Comparison of ENCODE assay signal across 8 mouse cellular contexts in genomic region chr3:52257782-52258441, GRCm38 (mm10). TPM values are rescaled to one million over a fixed set of nuclear protein-coding genes. Genes with fewer than 3 reads are reported as not detected.
A peak's percentile ranks its signal among the peaks of the same experiment; 100 is the strongest.
DNase-seq lines count a peak whose midpoint lies in the region; ATAC-seq and TF ChIP-seq lines count a peak whose summit lies in the region.

No protein-coding gene starts in this region.

- H3K4me2 ChIP-seq in hindbrain, embryonic 14.5 days (replicated peaks), result peak overlapping the region; percentile 49
- H3K4me2 ChIP-seq in limb, embryonic 13.5 days (replicated peaks), result peak overlapping the region; percentile 72
- peak overlapping the region; percentile 49 for H3K4me2 ChIP-seq in midbrain, embryonic 15.5 days
- H3K4me2 ChIP-seq in stomach, embryonic 14.5 days (replicated peaks; ENCODE audit: low read depth, low read length), result peak overlapping the region; percentile 51

- H3K4me1 ChIP-seq in hindbrain, embryonic 14.5 days (replicated peaks; ENCODE audit: control insufficient read depth, insufficient read depth, low read length), result peaks cover 5% of the 10 kb centered on the region; the same call in 1 of the 2 replicates
- H3K4me1 ChIP-seq in limb, embryonic 13.5 days, result peaks cover 9% of the 10 kb centered on the region
- H3K4me1 ChIP-seq in midbrain, embryonic 15.5 days, result peaks cover 3% of the 10 kb centered on the region
- H3K4me1 ChIP-seq in stomach, embryonic 14.5 days (ENCODE audit: control insufficient read depth, insufficient read depth, low read length), result 0 out of 2 replicates have a peak, but pooled peaks cover 3% of the 10 kb centered on the region

- ATAC-seq in hindbrain, embryonic 14.5 days (ENCODE audit: low FRiP score), result peak; percentile 27; the same call in 1 of the 2 replicates
- peak; percentile 75; the same call in 1 of the 2 replicates for ATAC-seq in limb, embryonic 13.5 days (ENCODE audit: low FRiP score, low read depth)
- ATAC-seq in midbrain, embryonic 15.5 days (replicated peaks), result peak; percentile 75
- ATAC-seq in stomach, embryonic 14.5 days (ENCODE audit: insufficient number of reproducible peaks, insufficient read depth, low FRiP score, low read depth), result peak; percentile 74; the same call in 1 of the 2 replicates

- peak; percentile 76 to 82 for DNase-seq in layer of hippocampus, postnatal 10 days (ENCODE audit: low spot score in 2 of 2)
- DNase-seq in layer of hippocampus, adult 8-10 months (ENCODE audit: low spot score in 2 of 2), result no peak
- DNase-seq in cerebellum, adult 8-10 months, result peak; percentile 38
- peak; percentile 75 for DNase-seq in gastrocnemius, adult 2 months
- DNase-seq in hindbrain, embryonic 14.5 days (ENCODE audit: low spot score), result peak; percentile 82

- intact Hi-C loops in gastrocnemius, adult 2 months (cut with DNase I), result loop anchor here (5.0 to 10.0 kb wide), 2 partner anchors 544 to 747 kb away; no protein-coding TSS in a partner anchor

- H3K27me3 ChIP-seq in hindbrain, embryonic 14.5 days (ENCODE audit: control insufficient read depth, insufficient read depth, low read length), result peaks cover 21% of the 10 kb centered on the region
- H3K27me3 ChIP-seq in limb, embryonic 13.5 days, result peaks cover 37% of the 10 kb centered on the region
- peaks cover 21% of the 10 kb centered on the region for H3K27me3 ChIP-seq in midbrain, embryonic 15.5 days (replicated peaks)
- no peaks in the 10 kb centered on the region for H3K27me3 ChIP-seq in stomach, embryonic 14.5 days (ENCODE audit: control insufficient read depth, insufficient read depth, low read length)

- H3K36me3 ChIP-seq in hindbrain, embryonic 14.5 days (replicated peaks; ENCODE audit: control insufficient read depth, insufficient read depth), result no peaks in the 10 kb centered on the region
- H3K36me3 ChIP-seq in limb, embryonic 13.5 days, result no peaks in the 10 kb centered on the region
- H3K36me3 ChIP-seq in midbrain, embryonic 15.5 days (replicated peaks), result no peaks in the 10 kb centered on the region
- no peaks in the 10 kb centered on the region for H3K36me3 ChIP-seq in stomach, embryonic 14.5 days (ENCODE audit: control insufficient read depth, insufficient read depth, low read length)

- H3K9me3 ChIP-seq in hindbrain, embryonic 14.5 days (ENCODE audit: control insufficient read depth, low read length), result no peaks in the 10 kb centered on the region
- H3K9me3 ChIP-seq in limb, embryonic 13.5 days, result no peaks in the 10 kb centered on the region
- H3K9me3 ChIP-seq in midbrain, embryonic 15.5 days, result no peaks in the 10 kb centered on the region
- no peaks in the 10 kb centered on the region for H3K9me3 ChIP-seq in stomach, embryonic 14.5 days (ENCODE audit: control insufficient read depth, low read depth, low read length)

- peak overlapping the region; percentile 68 for H3K4me3 ChIP-seq in gastrocnemius, adult 2 months
- H3K4me3 ChIP-seq in hindbrain, embryonic 14.5 days (replicated peaks; ENCODE audit: low read length), result peak overlapping the region; percentile 9; the same call in 1 of the 2 replicates
- peak overlapping the region; percentile 38 for H3K4me3 ChIP-seq in limb, embryonic 13.5 days
- 0 out of 2 replicates have a peak overlapping the region, but pooled peaks have one; percentile 20 for H3K4me3 ChIP-seq in midbrain, embryonic 15.5 days
- peak overlapping the region; percentile 23 for H3K4me3 ChIP-seq in stomach, embryonic 14.5 days (ENCODE audit: low read depth, low read length)

- WGBS in hindbrain, embryonic 14.5 days, result 16% methylated on average over 18 of the region's 18 CpGs
- WGBS in limb, embryonic 13.5 days, result 13% methylated on average over 18 of the region's 18 CpGs
- 13% methylated on average over 18 of the region's 18 CpGs for WGBS in midbrain, embryonic 15.5 days
- WGBS in stomach, embryonic 14.5 days, result 11% methylated on average over 18 of the region's 18 CpGs

- no peak overlapping the region for H3K9ac ChIP-seq in hindbrain, embryonic 14.5 days
- peak overlapping the region; percentile 57 for H3K9ac ChIP-seq in limb, embryonic 13.5 days
- H3K9ac ChIP-seq in midbrain, embryonic 15.5 days, result no peak overlapping the region; the same call in 1 of the 2 replicates
- H3K9ac ChIP-seq in stomach, embryonic 14.5 days (replicated peaks; ENCODE audit: low read depth, low read length), result no peak overlapping the region

- H3K27ac ChIP-seq in gastrocnemius, adult 2 months, result peak overlapping the region; percentile 73
- no peak overlapping the region for H3K27ac ChIP-seq in hindbrain, embryonic 14.5 days
- H3K27ac ChIP-seq in limb, embryonic 13.5 days, result no peak overlapping the region
- no peak overlapping the region for H3K27ac ChIP-seq in midbrain, embryonic 15.5 days
- no peak overlapping the region for H3K27ac ChIP-seq in stomach, embryonic 14.5 days (ENCODE audit: low read length)

- TF ChIP-seq CTCF in gastrocnemius, adult 2 months (IDR thresholded peaks at IDR 0.05), result peak; percentile 79

RNA-seq across cellular contexts. Expression of gene Foxo1, which starts 10.2 kb away (rescaled TPM):
- total RNA-seq in layer of hippocampus, postnatal 10 days (2021), result 10 to 100 TPM; 20.6 to 24.5 TPM
- total RNA-seq in layer of hippocampus, adult 8-10 months (2022), result 10 to 100 TPM; 20.2 to 23.1 (median 22.8) TPM
- total RNA-seq in gastrocnemius, adult 2 months (2021), result 10 to 100 TPM; 31.2 to 36.6 TPM
- polyA plus RNA-seq in hindbrain, embryonic 14.5 days (2014; fragmentation: Nextera tagmentation; extraction: Ambion mirVana), result 3.9 TPM in 2 replicates
- polyA plus RNA-seq in limb, embryonic 13.5 days (2015; fragmentation: Nextera tagmentation; extraction: Ambion mirVana), result 5.2 and 5.5 TPM in 2 replicates
- 3.7 and 3.9 TPM in 2 replicates for polyA plus RNA-seq in midbrain, embryonic 15.5 days (2015; fragmentation: Nextera tagmentation; extraction: Ambion mirVana)
- 8.6 and 9.5 TPM in 2 replicates for polyA plus RNA-seq in stomach, embryonic 14.5 days (2014; fragmentation: Nextera tagmentation; extraction: Ambion mirVana)

Comparison
In these comparisons a context has a peak if more than half of its experiments do, and no peak if none do; other contexts are left out.
1. DNase-seq: peak in layer of hippocampus, postnatal 10 days (2 of 2), cerebellum, adult 8-10 months (single experiment), gastrocnemius, adult 2 months (single experiment) and hindbrain, embryonic 14.5 days (single experiment); none in layer of hippocampus, adult 8-10 months (0 of 2).
2. H3K4me3 ChIP-seq: peak in every context shown above with its lines; median percentile 68 in gastrocnemius, adult 2 months; 38 in limb, embryonic 13.5 days; 23 in stomach, embryonic 14.5 days; 20 in midbrain, embryonic 15.5 days; 9 in hindbrain, embryonic 14.5 days.
3. Peak in every context shown above with its lines, with median percentiles within 50 percentile points of each other: ATAC-seq and H3K4me2 ChIP-seq.